Mouse (Mus musculus) kidney, embryonic 16.5 days (tissue): Measurements from ENCODE around the gene Gm13283. TPM values are rescaled to one million over a fixed set of nuclear protein-coding genes. Genes with fewer than 3 reads are reported as not detected.
A peak's percentile ranks its signal among the peaks of the same experiment; 100 is the strongest.
"Not testable (repeated sequence)": the region's sequence is repeated elsewhere in the genome, so short reads cannot be mapped to it uniquely, and the experiment has no call there.

Source experiments
- ATAC-seq: fragments of 200-750 bp; cut with Nextera tagmentation; 2 replicates; pipeline ENCODE4 v1.8.0; 2017; ENCODE audit warnings: moderate TSS enrichment; ENCODE audit not compliant: low FRiP score, low TSS enrichment
- H3K27ac ChIP-seq: fragments of 300-500 bp; sonication (generic); 2 replicates; pipeline ENCODE4 v1.5.1; 2014; ENCODE audit warnings: low read length
- H3K27me3 ChIP-seq: fragments of 300-500 bp; sonication (generic); 2 replicates; pipeline ENCODE4 v1.6.1; 2014; ENCODE audit warnings: low read length, control low read depth, mixed read lengths; ENCODE audit not compliant: insufficient read depth
- H3K36me3 ChIP-seq: fragments of 300-500 bp; sonication (generic); 2 replicates; pipeline ENCODE4 v1.6.1; 2014; ENCODE audit warnings: low read length, control low read depth, mixed read lengths; ENCODE audit not compliant: insufficient read depth
- H3K4me1 ChIP-seq: fragments of 300-500 bp; sonication (generic); 2 replicates; pipeline ENCODE4 v1.6.1; 2014; ENCODE audit warnings: low read length, control low read depth, mixed read lengths; ENCODE audit not compliant: insufficient read depth
- H3K4me2 ChIP-seq: fragments of 300-500 bp; sonication (generic); replicated peaks from 2 replicates; pipeline ENCODE4 v1.6.1; 2014; ENCODE audit warnings: low read depth, low read length
- H3K4me3 ChIP-seq: fragments of 300-500 bp; sonication (generic); 2 replicates; pipeline ENCODE4 v1.5.1; 2014; ENCODE audit warnings: mild to moderate bottlenecking, low read length
- H3K9ac ChIP-seq: fragments of 300-500 bp; sonication (generic); replicated peaks from 2 replicates; pipeline ENCODE4 v1.6.1; 2014; ENCODE audit warnings: low read length
- H3K9me3 ChIP-seq: fragments of 300-500 bp; sonication (generic); 2 replicates; pipeline ENCODE4 v1.6.1; 2016; ENCODE audit warnings: low read length, control low read depth
- WGBS: fragments of 180-500 bp; shearing (Covaris S2); extraction: QIAGEN DNeasy Blood & Tissue Kit; methylation state at CpG from one replicate; pipeline ENCODE4 v1.1.7; 2014; 5-methylcytosine and 5-hydroxymethylcytosine counted together
- polyA plus RNA-seq: library from polyadenylated mRNA; unstranded; fragments of >200 nt; fragmentation: Nextera tagmentation; extraction: Ambion mirVana; gene quantifications from 2 replicates; pipeline ENCODE4 v1.2.1, GENCODE M21; 2015

Gene Gm13283
- polyA plus RNA-seq, 1 experiment from 2014 or later: 0.36 TPM

DNA sequence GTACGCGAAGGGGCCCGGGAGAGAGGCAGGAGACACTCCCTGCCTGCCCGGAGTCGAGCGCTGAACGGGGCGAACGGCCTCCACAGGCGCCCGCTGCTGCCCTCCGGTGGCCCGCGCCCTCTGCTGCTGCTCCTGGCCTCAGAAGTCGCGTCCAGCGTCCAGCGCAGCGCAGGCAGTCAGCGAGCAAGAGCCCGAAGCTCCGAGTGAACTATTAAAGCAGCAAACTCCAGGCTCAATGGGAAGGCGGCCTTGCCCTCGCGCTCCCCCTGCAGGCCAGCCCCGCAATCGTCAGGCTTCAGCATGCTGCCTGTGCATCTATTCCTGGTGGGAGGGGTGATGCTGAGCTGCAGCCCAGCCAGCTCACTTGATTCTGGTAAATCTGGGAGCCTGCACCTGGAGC is 25.5 kb downstream of the Gm13283 start, which contains the start of gene Gm13276:
Gene Gm13276 (plus strand): TSS at position 301 of the 400 bp plus-strand sequence.
- no CpG with 5 or more reads among the region's 27 CpGs for WGBS
- H3K36me3 ChIP-seq, H3K27me3 ChIP-seq, H3K9ac ChIP-seq, H3K4me2 ChIP-seq, H3K4me3 ChIP-seq, H3K9me3 ChIP-seq, H3K4me1 ChIP-seq, H3K27ac ChIP-seq, ATAC-seq: not testable (repeated sequence)

GRCm38 (mm10) chr4:88788402-88788801 is 28.5 kb downstream of the Gm13283 start, which contains the start of gene Gm13277:
TSS of gene Gm13277 (plus strand) at chr4:88788632.
- not testable (repeated sequence) for H3K4me2 ChIP-seq, H3K4me3 ChIP-seq, H3K27me3 ChIP-seq, H3K27ac ChIP-seq, H3K36me3 ChIP-seq, H3K9me3 ChIP-seq, ATAC-seq, H3K9ac ChIP-seq, H3K4me1 ChIP-seq
- 0% methylated on average over 2 of the region's 28 CpGs for WGBS

- ATAC-seq, H3K27me3 ChIP-seq, H3K4me3 ChIP-seq, H3K4me2 ChIP-seq, H3K9ac ChIP-seq, H3K4me1 ChIP-seq, H3K27ac ChIP-seq, H3K36me3 ChIP-seq, H3K9me3 ChIP-seq: not testable (repeated sequence)
- WGBS: no CpG with 5 or more reads among the region's 28 CpGs
These were observed 31.3 kb downstream of the Gm13283 start, which contains the start of gene Gm13278 for GRCm38 (mm10) chr4:88791250-88791649. TSS of gene Gm13278 (plus strand) at chr4:88791550.

- not testable (repeated sequence) for H3K4me3 ChIP-seq, H3K9ac ChIP-seq, H3K36me3 ChIP-seq, H3K27me3 ChIP-seq, H3K27ac ChIP-seq, H3K4me2 ChIP-seq, H3K9me3 ChIP-seq, ATAC-seq, H3K4me1 ChIP-seq
- 0% methylated on average over 10 of the region's 52 CpGs for WGBS
These were observed 34.2 kb downstream of the Gm13283 start, which contains the start of gene Gm13275 for GRCm38 (mm10) chr4:88793936-88794675. TSS of gene Gm13275 (plus strand) at chr4:88794487.

GRCm38 (mm10) chr4:88797097-88797496 is 37.2 kb downstream of the Gm13283 start, which contains the start of gene Gm13279:
TSS of gene Gm13279 (plus strand) at chr4:88797397.
- not testable (repeated sequence) for H3K36me3 ChIP-seq, H3K9me3 ChIP-seq, H3K9ac ChIP-seq, ATAC-seq, H3K4me1 ChIP-seq, H3K27me3 ChIP-seq, H3K4me3 ChIP-seq, H3K4me2 ChIP-seq, H3K27ac ChIP-seq
- WGBS: no CpG with 5 or more reads among the region's 28 CpGs

GRCm38 (mm10) chr4:88799365-88799764 is 39.4 kb downstream of the Gm13283 start, which contains the start of gene Gm13285:
TSS of gene Gm13285 (plus strand) at chr4:88799665.
- not testable (repeated sequence) for H3K27ac ChIP-seq, H3K36me3 ChIP-seq, H3K4me3 ChIP-seq, H3K4me1 ChIP-seq, H3K9me3 ChIP-seq, H3K9ac ChIP-seq, ATAC-seq, H3K27me3 ChIP-seq, H3K4me2 ChIP-seq
- WGBS: no CpG with 5 or more reads among the region's 7 CpGs

DNA sequence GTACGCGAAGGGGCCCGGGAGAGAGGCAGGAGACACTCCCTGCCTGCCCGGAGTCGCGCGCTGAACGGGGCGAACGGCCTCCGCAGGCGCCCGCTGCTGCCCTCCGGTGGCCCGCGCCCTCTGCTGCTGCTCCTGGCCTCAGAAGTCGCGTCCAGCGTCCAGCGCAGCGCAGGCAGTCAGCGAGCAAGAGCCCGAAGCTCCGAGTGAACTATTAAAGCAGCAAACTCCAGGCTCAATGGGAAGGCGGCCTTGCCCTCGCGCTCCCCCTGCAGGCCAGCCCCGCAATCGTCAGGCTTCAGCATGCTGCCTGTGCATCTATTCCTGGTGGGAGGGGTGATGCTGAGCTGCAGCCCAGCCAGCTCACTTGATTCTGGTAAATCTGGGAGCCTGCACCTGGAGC is 43.0 kb downstream of the Gm13283 start, which contains the start of gene Gm13287:
Gene Gm13287 (plus strand): TSS at position 301 of the 400 bp plus-strand sequence.
- not testable (repeated sequence) for H3K9ac ChIP-seq

DNA sequence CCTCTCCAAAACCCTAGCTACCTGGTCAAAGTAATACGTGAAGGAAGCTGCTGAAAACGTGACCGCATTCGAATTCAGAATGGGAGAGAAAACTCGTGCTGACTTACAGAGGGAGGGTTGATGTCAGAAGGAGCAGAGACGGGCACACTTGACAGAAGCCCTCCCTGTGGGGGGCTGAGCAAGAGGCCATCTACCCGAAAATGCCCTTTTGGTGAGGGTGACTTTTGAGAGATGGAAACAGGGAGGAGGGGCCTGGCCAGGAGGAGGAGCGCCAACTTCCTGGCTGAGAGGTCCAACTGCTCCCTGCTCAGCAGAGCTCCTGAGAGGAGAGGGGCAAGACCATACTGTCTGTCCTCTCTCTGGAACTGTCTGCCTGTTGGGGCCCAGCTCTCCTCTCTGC is 45.3 kb downstream of the Gm13283 start, which contains the start of gene Gm13288:
Gene Gm13288 (plus strand): TSS at position 301 of the 400 bp plus-strand sequence.
- H3K9ac ChIP-seq, H3K27me3 ChIP-seq, H3K36me3 ChIP-seq, H3K4me1 ChIP-seq, H3K9me3 ChIP-seq, H3K4me2 ChIP-seq, ATAC-seq, H3K27ac ChIP-seq: not testable (repeated sequence)
- no CpG with 5 or more reads among the region's 8 CpGs for WGBS
- H3K4me3 ChIP-seq: 0 out of 2 replicates have a peak within 1 kb of the TSS, but pooled peaks have one; percentile 21

More for the DNA sequence above, 43.0 kb downstream of the Gm13283 start, which contains the start of gene Gm13287:
- not testable (repeated sequence) for H3K27ac ChIP-seq, H3K9me3 ChIP-seq, H3K4me3 ChIP-seq, ATAC-seq, H3K36me3 ChIP-seq, H3K4me1 ChIP-seq, H3K4me2 ChIP-seq, H3K27me3 ChIP-seq
- WGBS: no CpG with 5 or more reads among the region's 29 CpGs

DNA sequence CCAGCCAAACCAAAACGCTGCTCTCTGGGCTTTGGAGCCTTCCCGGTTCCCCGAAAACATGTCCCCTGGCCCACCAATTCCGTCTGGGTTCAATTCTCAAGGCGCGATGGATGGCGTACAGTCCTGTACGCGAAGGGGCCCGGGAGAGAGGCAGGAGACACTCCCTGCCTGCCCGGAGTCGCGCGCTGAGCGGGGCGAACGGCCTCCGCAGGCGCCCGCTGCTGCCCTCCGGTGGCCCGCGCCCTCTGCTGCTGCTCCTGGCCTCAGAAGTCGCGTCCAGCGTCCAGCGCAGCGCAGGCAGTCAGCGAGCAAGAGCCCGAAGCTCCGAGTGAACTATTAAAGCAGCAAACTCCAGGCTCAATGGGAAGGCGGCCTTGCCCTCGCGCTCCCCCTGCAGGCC is 45.8 kb downstream of the Gm13283 start:
- H3K27ac ChIP-seq, H3K9ac ChIP-seq, H3K27me3 ChIP-seq, H3K36me3 ChIP-seq, H3K4me2 ChIP-seq, H3K4me1 ChIP-seq, ATAC-seq, H3K9me3 ChIP-seq: not testable (repeated sequence)
- 0 out of 2 replicates have a peak overlapping the region, but pooled peaks have one; percentile 21 for H3K4me3 ChIP-seq
- WGBS: 0% methylated on average over 8 of the region's 34 CpGs
